ENCODE assay signal across 10 mouse cellular contexts in the genomic region with DNA sequence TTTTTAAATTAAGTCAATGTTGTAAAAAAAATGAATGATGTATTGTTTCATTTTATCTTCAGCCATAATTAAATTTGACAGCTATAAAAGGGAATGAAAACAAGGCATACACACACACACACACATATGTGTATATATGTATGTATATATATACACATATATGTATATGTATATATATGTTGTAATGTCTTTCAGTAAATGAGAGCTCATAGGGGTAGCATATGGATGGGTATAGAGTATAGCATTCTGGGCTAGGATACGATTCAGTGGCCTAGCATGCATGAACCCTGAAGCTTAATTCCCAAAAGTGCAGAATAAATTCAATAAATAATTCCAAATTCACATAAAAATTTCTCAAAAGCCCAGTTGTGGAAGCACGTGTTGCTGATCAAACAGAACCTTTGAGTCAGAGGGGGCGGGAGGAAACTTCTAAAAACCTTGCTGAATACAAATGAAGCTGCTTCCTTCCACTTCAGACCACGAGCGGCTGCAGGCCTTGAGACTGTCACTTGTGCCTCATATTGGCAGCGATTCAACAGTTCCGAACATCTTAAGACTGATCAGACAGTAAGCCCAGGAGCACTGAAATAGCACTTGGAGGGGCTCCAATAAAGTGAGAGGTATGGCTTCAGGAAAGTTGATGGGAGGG. TPM values are rescaled to one million over a fixed set of nuclear protein-coding genes. Genes with fewer than 3 reads are reported as not detected.
DNase-seq lines count a peak whose midpoint lies in the region; ATAC-seq lines count a peak whose summit lies in the region.
"Had no signal": no experiment of that assay in that cellular context is flagged by ENCODE, and none has a peak within 500 bp of the region (broad histone marks: within the 10 kb centered on the region; RNA-seq: fewer than 3 reads in every experiment).

No protein-coding gene starts in this region.

- no peak overlapping the region for H3K4me2 ChIP-seq in hindbrain, embryonic 15.5 days
- no peak overlapping the region for H3K4me2 ChIP-seq in hindbrain, embryonic 14.5 days (replicated peaks)
- no peak overlapping the region for H3K4me2 ChIP-seq in midbrain, embryonic 16.5 days (ENCODE audit: low read length)

- no peak overlapping the region for H3K27ac ChIP-seq in hindbrain, embryonic 15.5 days (replicated peaks)
- H3K27ac ChIP-seq in hindbrain, embryonic 14.5 days = no peak overlapping the region
- no peak overlapping the region for H3K27ac ChIP-seq in midbrain, embryonic 16.5 days (ENCODE audit: low read length)
- H3K27ac ChIP-seq: limb, embryonic 13.5 days had no signal

- no peak overlapping the region for H3K4me3 ChIP-seq in hindbrain, embryonic 15.5 days
- H3K4me3 ChIP-seq in hindbrain, embryonic 14.5 days (replicated peaks; ENCODE audit: low read length) = no peak overlapping the region
- no peak overlapping the region for H3K4me3 ChIP-seq in midbrain, embryonic 16.5 days (ENCODE audit: low read depth, low read length)
- H3K4me3 ChIP-seq: limb, embryonic 13.5 days had no signal

- H3K4me1 ChIP-seq in hindbrain, embryonic 15.5 days (replicated peaks) = peaks cover 8% of the 10 kb centered on the region
- no peaks in the 10 kb centered on the region for H3K4me1 ChIP-seq in hindbrain, embryonic 14.5 days (replicated peaks; ENCODE audit: control insufficient read depth, insufficient read depth, low read length)
- H3K4me1 ChIP-seq in midbrain, embryonic 16.5 days (ENCODE audit: control insufficient read depth, insufficient read depth, low read length) = peaks cover 5% of the 10 kb centered on the region; the same call in 1 of the 2 replicates

- H3K36me3 ChIP-seq in hindbrain, embryonic 15.5 days = no peaks in the 10 kb centered on the region
- H3K36me3 ChIP-seq in hindbrain, embryonic 14.5 days (replicated peaks; ENCODE audit: control insufficient read depth, insufficient read depth) = no peaks in the 10 kb centered on the region
- no peaks in the 10 kb centered on the region for H3K36me3 ChIP-seq in midbrain, embryonic 16.5 days (ENCODE audit: control insufficient read depth, insufficient read depth, low read length)
- H3K36me3 ChIP-seq: limb, embryonic 13.5 days had no signal

- 0 out of 2 replicates have a peak, but pooled peaks cover 11% of the 10 kb centered on the region for H3K27me3 ChIP-seq in hindbrain, embryonic 15.5 days
- H3K27me3 ChIP-seq in hindbrain, embryonic 14.5 days (ENCODE audit: control insufficient read depth, insufficient read depth, low read length) = peaks cover 19% of the 10 kb centered on the region
- peaks cover 5% of the 10 kb centered on the region for H3K27me3 ChIP-seq in midbrain, embryonic 16.5 days (ENCODE audit: control insufficient read depth, insufficient read depth, low read depth, low read length)

- no peaks in the 10 kb centered on the region for H3K9me3 ChIP-seq in hindbrain, embryonic 15.5 days
- no peaks in the 10 kb centered on the region for H3K9me3 ChIP-seq in hindbrain, embryonic 14.5 days (ENCODE audit: control insufficient read depth, low read length)
- H3K9me3 ChIP-seq in midbrain, embryonic 16.5 days (replicated peaks; ENCODE audit: control insufficient read depth, low read length, poor library complexity, severe bottlenecking) = no peaks in the 10 kb centered on the region
- H3K9me3 ChIP-seq: limb, embryonic 13.5 days had no signal

- no peak overlapping the region for H3K9ac ChIP-seq in hindbrain, embryonic 15.5 days
- H3K9ac ChIP-seq in hindbrain, embryonic 14.5 days = no peak overlapping the region
- no peak overlapping the region for H3K9ac ChIP-seq in midbrain, embryonic 16.5 days (ENCODE audit: low read depth, low read length)
- H3K9ac ChIP-seq: limb, embryonic 13.5 days had no signal

- no peak for DNase-seq in hindbrain, embryonic 14.5 days (ENCODE audit: low spot score)
- DNase-seq in CD4-positive helper T cell, adult 2 months (ENCODE audit: low read depth, low spot score) = peak; percentile 80
- peak; percentile 66 for DNase-seq in MN1 (ENCODE audit: low spot score)
- DNase-seq in adrenal gland, postnatal 25 days = no peak
- DNase-seq in retina, embryonic 14.5 days (ENCODE audit: low spot score) = no peak
- DNase-seq: kidney, adult 11 months had no signal

- WGBS in hindbrain, embryonic 15.5 days = 56% methylated on average over 7 of the region's 7 CpGs
- 67% methylated on average over 7 of the region's 7 CpGs for WGBS in hindbrain, embryonic 14.5 days
- 44% methylated on average over 7 of the region's 7 CpGs for WGBS in midbrain, embryonic 16.5 days

- peak; percentile 36; the same call in 1 of the 2 replicates for ATAC-seq in hindbrain, embryonic 15.5 days (ENCODE audit: low FRiP score, low read depth)
- ATAC-seq in hindbrain, embryonic 14.5 days (ENCODE audit: low FRiP score) = no peak
- ATAC-seq in midbrain, embryonic 16.5 days = peak; percentile 57; the same call in 1 of the 2 replicates
- no peak for ATAC-seq in megakaryocyte, adult 5-6 weeks (ENCODE audit: poor library complexity, severe bottlenecking)

RNA-seq across cellular contexts. Expression of a gene that starts 6.9 kb away (rescaled TPM):
- polyA plus RNA-seq in hindbrain, embryonic 15.5 days (2015; fragmentation: Nextera tagmentation; extraction: Ambion mirVana) = 2.6 and 3.1 TPM in 2 replicates
- 4.1 and 5.1 TPM in 2 replicates for polyA plus RNA-seq in hindbrain, embryonic 14.5 days (2014; fragmentation: Nextera tagmentation; extraction: Ambion mirVana)
- 1.1 and 1.6 TPM in 2 replicates for polyA plus RNA-seq in midbrain, embryonic 16.5 days (2015; fragmentation: Nextera tagmentation; extraction: Ambion mirVana)
- total RNA-seq in megakaryocyte, adult 5-6 weeks (2015) = 30.5 and 33.2 TPM in 2 replicates
- 20.6 and 21.2 TPM in 2 replicates for total RNA-seq in megakaryocyte, adult 5-6 weeks (2017)
- 1.1 TPM in 2 replicates for total RNA-seq in adrenal gland, postnatal 25 days (2021)

RNA-seq across cellular contexts. Expression of a gene that starts 51.8 kb away (rescaled TPM):
- 50.4 and 53.0 TPM in 2 replicates for polyA plus RNA-seq in hindbrain, embryonic 15.5 days (2015; fragmentation: Nextera tagmentation; extraction: Ambion mirVana)
- polyA plus RNA-seq in hindbrain, embryonic 14.5 days (2014; fragmentation: Nextera tagmentation; extraction: Ambion mirVana) = 58.7 and 61.0 TPM in 2 replicates
- polyA plus RNA-seq in midbrain, embryonic 16.5 days (2015; fragmentation: Nextera tagmentation; extraction: Ambion mirVana) = 58.0 and 63.2 TPM in 2 replicates
- total RNA-seq in megakaryocyte, adult 5-6 weeks (2015) = 21.6 and 23.1 TPM in 2 replicates
- total RNA-seq in megakaryocyte, adult 5-6 weeks (2017) = 34.1 and 38.5 TPM in 2 replicates
- 48.9 and 79.8 TPM in 2 replicates for total RNA-seq in adrenal gland, postnatal 25 days (2021)

Comparison
In these comparisons a context has a peak if more than half of its experiments do, and no peak if none do; other contexts are left out.
1. ATAC-seq: peak in hindbrain, embryonic 15.5 days (single experiment) and midbrain, embryonic 16.5 days (single experiment); none in hindbrain, embryonic 14.5 days (single experiment) and megakaryocyte, adult 5-6 weeks (single experiment).
2. DNase-seq: peak in CD4-positive helper T cell, adult 2 months (single experiment) and MN1 (single experiment); none in hindbrain, embryonic 14.5 days (single experiment), adrenal gland, postnatal 25 days (single experiment) and retina, embryonic 14.5 days (single experiment).